Mouse (Mus musculus) cerebellum, adult 11-12 months (tissue): ENCODE results near the gene Ppia.
"Not testable (repeated sequence)": the region's sequence is repeated elsewhere in the genome, so short reads cannot be mapped to it uniquely, and the experiment has no call there.

Experiments used
- DNase-seq: peaks from one replicate; pipeline ENCODE4 v3.0.0; 2022

Gene Ppia

GRCm38 (mm10) chr11:6443102-6443501, 27.9 kb downstream of the Ppia start:
- DNase-seq: no peak

- no peak for DNase-seq
Observed at GRCm38 (mm10) chr11:6443727-6444076, 28.5 kb downstream of the Ppia start.

GRCm38 (mm10) chr11:6444077-6444853, 29.0 kb downstream of the Ppia start, which contains the start of gene H2afv:
H2afv (minus strand) TSS chr11:6444443.
- peak; percentile 100 for DNase-seq

- no peak for DNase-seq
Observed at GRCm38 (mm10) chr11:6445441-6445840, 30.2 kb downstream of the Ppia start.

- DNase-seq: no peak
Observed at GRCm38 (mm10) chr11:6445951-6446350, 30.7 kb downstream of the Ppia start.

- DNase-seq: no peak
Observed at GRCm38 (mm10) chr11:6447493-6447892, 32.2 kb downstream of the Ppia start.

GRCm38 (mm10) chr11:6448155-6448554, 32.9 kb downstream of the Ppia start:
- DNase-seq: not testable (repeated sequence)

GRCm38 (mm10) chr11:6456083-6456482, 40.8 kb downstream of the Ppia start:
- no peak for DNase-seq

- DNase-seq: no peak
Observed at GRCm38 (mm10) chr11:6463159-6463837, 48.1 kb downstream of the Ppia start.

- DNase-seq: peak; percentile 62
Observed at GRCm38 (mm10) chr11:6465122-6465521, 49.9 kb downstream of the Ppia start.

- DNase-seq: no peak
Observed at GRCm38 (mm10) chr11:6468541-6468940, 53.3 kb downstream of the Ppia start.
